Mouse (Mus musculus): ENCODE measurements around the gene Zfp953. TPM values are rescaled to one million over a fixed set of nuclear protein-coding genes. Genes with fewer than 3 reads are reported as not detected.
"Not testable (repeated sequence)": the region's sequence is repeated elsewhere in the genome, so short reads cannot be mapped to it uniquely, and the experiment has no call there.

Zfp953 gene
- 0.43 and 0.51 TPM in 2 replicates for polyA plus RNA-seq (2012; rRNA removed)

DNA sequence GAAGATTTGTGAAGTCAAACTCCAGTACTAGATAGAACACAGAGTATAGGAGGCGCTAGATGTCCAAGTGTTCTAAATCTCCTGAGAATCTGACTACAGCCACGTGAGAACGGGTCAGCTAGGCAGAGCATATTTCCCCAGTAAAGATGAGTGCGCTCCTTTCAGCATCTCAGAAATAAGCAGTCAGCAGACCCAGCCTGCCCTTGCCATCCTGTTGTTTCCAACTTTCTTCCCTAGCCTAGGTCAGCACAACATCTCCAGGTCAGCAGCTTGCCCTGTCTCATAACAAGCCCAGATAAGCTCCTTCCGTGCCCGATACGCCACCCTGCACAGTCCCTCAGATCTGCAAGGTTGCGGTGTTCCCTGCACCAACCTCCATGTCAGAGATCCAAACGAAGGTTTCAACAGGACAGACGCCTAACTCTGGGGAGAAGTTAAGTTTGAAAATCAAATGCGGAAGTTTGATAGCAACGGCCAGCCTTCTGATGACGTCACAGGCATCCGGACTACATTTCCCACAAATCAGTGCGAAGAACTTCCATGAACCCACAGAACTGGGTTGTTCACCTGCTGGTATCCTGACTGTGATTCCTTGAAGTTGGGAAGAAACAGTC is at the start of gene Zfp953, which contains the start of gene Gm28044:
TSS of gene Zfp953 (minus strand) at position 475 of the 614 bp plus-strand sequence.
TSS of gene Gm28044 (minus strand) at position 406 of the 614 bp plus-strand sequence.
- DNase-seq (ENCODE audit: low read depth) = peak; percentile 77

GRCm38 (mm10) chr13:67399183-67399903 is 38.9 kb upstream of the Zfp953 start, which contains the start of gene Zfp429:
Zfp429 (minus strand) TSS chr13:67399819.
- DNase-seq (ENCODE audit: low read depth) = not testable (repeated sequence)

DNA sequence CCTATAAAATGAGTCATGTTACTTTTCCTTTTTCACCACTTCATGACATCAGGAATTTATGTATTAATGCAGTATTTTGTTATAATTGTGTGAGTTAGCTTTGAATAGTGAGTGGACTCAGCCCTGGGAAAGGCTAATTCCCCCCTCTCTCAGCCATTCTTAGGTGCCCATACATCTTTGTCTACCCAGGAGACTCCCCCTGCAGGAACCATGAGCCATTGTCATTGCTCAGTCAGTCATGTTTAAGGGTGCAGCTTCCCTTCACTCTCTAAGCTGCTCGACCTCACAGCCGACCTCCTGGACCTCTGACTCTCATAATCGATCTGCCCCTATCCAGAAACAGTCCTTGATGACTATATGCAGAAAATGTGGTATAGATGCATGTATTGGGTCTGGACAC is 15.8 kb upstream of the Zfp953 start:
- not testable (repeated sequence) for DNase-seq (ENCODE audit: low read depth)

GRCm38 (mm10) chr13:67375050-67375911 is 14.9 kb upstream of the Zfp953 start, which contains the start of the genes Gm28041 and Zfp456:
Gm28041 (minus strand) TSS chr13:67375733.
Zfp456 (minus strand) TSS chr13:67375810.
- DNase-seq (ENCODE audit: low read depth) = peak; percentile 33

DNA sequence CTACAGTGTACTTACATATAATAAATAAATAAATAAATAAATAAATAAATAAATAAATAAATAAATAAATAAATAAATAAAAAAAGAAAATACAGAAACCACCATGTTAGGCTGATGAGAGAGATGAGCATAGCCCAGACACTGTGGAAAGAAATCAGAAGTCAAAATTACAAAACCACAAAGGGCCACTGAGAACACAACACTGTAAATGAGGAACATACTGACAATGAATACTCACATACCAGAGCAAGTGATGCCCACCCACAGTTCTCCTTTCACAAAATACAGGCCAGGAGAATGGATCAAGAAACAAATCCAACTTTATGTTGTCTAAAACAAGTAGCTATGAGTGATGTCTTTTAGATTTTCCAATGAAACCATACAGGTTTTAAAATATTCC is 8.6 kb downstream of the Zfp953 start:
- no peak for DNase-seq (ENCODE audit: low read depth)

GRCm38 (mm10) chr13:67343422-67343821 is 17.0 kb downstream of the Zfp953 start:
- DNase-seq (ENCODE audit: low read depth) = no peak

DNA sequence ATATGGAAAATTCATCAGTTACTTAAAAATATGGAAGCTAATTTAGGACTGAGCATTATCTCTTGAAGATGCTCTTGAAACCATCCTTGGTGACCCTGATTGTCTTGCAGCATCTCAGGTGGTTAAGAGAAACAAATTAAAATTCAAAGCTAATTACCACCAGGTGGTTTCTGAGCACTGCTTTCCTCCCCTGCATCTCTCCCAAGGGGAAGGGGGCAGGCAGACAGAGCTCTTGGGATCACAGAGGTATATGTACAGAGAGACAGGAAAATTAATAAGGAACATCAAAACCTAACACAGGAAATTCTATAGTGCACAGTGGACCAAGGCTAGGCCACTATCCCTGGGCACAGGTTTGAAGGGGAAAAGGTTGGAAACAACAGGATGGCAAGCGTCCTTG is 27.5 kb downstream of the Zfp953 start:
- DNase-seq (ENCODE audit: low read depth) = no peak

DNA sequence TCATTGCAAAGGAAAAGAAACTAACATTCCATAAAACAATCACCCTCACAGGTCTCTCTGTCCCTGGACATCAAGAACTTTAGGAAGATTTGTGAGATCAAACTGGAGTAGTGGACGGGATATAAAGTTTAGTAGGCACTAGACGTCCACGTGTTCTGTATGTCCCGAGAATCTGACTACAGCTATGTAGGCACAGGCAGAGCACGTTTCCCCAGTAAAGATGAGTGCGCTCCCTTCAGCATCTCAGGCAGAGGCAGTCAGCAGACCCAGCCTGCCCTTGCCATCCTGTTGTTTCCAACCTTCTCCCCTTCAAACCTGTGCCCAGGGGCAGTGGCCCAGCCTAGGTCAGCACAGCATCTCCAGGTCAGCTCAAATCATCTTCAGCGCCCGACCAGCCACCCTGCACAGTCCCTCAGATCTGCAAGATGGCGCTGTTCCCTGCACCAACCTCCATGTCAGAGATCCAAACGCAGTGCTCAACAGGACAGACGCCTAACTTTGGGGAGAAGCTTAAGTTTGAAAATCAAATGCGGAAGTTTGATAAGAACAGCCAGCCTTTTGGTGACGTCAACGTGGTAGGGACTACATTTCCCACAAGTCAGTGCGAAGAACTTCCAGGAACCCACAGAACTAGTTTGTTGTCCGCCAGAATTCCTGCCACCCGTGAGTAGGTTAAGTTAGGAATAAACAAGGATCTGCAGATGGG is 28.2 kb downstream of the Zfp953 start, which contains the start of gene Zfp595:
TSS of gene Zfp595 (minus strand) at position 552 of the 706 bp plus-strand sequence.
- DNase-seq (ENCODE audit: low read depth) = peak; percentile 68

DNA sequence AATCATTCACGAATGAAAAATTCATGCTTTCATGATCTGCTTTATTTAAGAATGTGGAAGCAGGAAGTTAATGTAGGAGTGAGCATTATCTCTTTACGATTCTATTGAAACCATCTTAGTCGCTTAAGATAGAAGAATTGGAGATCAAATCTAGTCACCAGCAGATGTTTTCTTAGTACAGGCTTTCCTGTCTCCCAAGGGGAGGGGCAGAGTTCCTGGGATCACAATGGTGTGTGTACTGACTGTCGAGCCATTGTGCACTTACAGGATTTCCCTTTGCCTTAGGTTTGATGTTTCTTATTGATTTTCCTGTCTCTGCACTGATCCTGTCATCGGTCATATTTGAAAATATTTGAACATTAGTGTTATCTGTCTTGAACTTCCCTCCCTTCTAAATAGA is 53.7 kb downstream of the Zfp953 start:
- DNase-seq (ENCODE audit: low read depth) = no peak

- peak; percentile 66 for DNase-seq (ENCODE audit: low read depth)
These were observed 54.4 kb downstream of the Zfp953 start, which contains the start of gene Zfp457 for GRCm38 (mm10) chr13:67305822-67306672. Zfp457 (minus strand) TSS chr13:67306485.

Other genes with a start within 250 kb of the Zfp953 start
- gene Rslcan18, start 244.3 kb downstream of the Zfp953 start, polyA plus RNA-seq (2012; rRNA removed) = 0.25 and 0.26 TPM in 2 replicates
- 0.69 and 0.76 TPM in 2 replicates for gene Zfp759, start 238.9 kb downstream of the Zfp953 start, polyA plus RNA-seq (2012; rRNA removed)
- gene Rsl1, start 187.4 kb downstream of the Zfp953 start, polyA plus RNA-seq (2012; rRNA removed) = 1.6 and 1.8 TPM in 2 replicates
- 0.26 and 0.33 TPM in 2 replicates for gene Zfp455, start 166.1 kb downstream of the Zfp953 start, polyA plus RNA-seq (2012; rRNA removed)
- 1.1 and 1.2 TPM in 2 replicates for gene Zfp458, start 82.1 kb downstream of the Zfp953 start, polyA plus RNA-seq (2012; rRNA removed)
- gene Zfp457, start 54.1 kb downstream of the Zfp953 start, polyA plus RNA-seq (2012; rRNA removed) = 2.0 and 2.3 TPM in 2 replicates
- 0.91 and 1.1 TPM in 2 replicates for gene Zfp595, start 28.0 kb downstream of the Zfp953 start, polyA plus RNA-seq (2012; rRNA removed)
- gene Gm28044, start 69 bp downstream of the Zfp953 start, polyA plus RNA-seq (2012; rRNA removed) = 0.39 and 0.44 TPM in 2 replicates
- gene Gm28041, start 15.1 kb upstream of the Zfp953 start, polyA plus RNA-seq (2012; rRNA removed) = not detected in 2 replicates
- gene Zfp456, start 15.2 kb upstream of the Zfp953 start, polyA plus RNA-seq (2012; rRNA removed) = 0.31 and 0.69 TPM in 2 replicates
- 2.3 and 3.4 TPM in 2 replicates for gene Zfp429, start 39.2 kb upstream of the Zfp953 start, polyA plus RNA-seq (2012; rRNA removed)
- 0.34 and 0.97 TPM in 2 replicates for gene Zfp459, start 60.8 kb upstream of the Zfp953 start, polyA plus RNA-seq (2012; rRNA removed)
- gene Zfp874a, start 91.0 kb upstream of the Zfp953 start, polyA plus RNA-seq (2012; rRNA removed) = 3.6 and 4.2 TPM in 2 replicates
- gene Zfp874b, start 123.7 kb upstream of the Zfp953 start, polyA plus RNA-seq (2012; rRNA removed) = 2.7 and 3.2 TPM in 2 replicates
- 1.2 and 1.4 TPM in 2 replicates for gene Zfp58, start 139.9 kb upstream of the Zfp953 start, polyA plus RNA-seq (2012; rRNA removed)
- gene Gm26965, start 165.5 kb upstream of the Zfp953 start, polyA plus RNA-seq (2012; rRNA removed) = not detected in 2 replicates
- gene Zfp87, start 165.6 kb upstream of the Zfp953 start, polyA plus RNA-seq (2012; rRNA removed) = 34.9 and 41.6 TPM in 2 replicates
- 2.6 and 3.1 TPM in 2 replicates for gene Zfp748, start 193.2 kb upstream of the Zfp953 start, polyA plus RNA-seq (2012; rRNA removed)
- 0.80 and 0.92 TPM in 2 replicates for gene Zfp729b, start 249.1 kb upstream of the Zfp953 start, polyA plus RNA-seq (2012; rRNA removed)